Mouse (Mus musculus) embryonic fibroblast, embryonic 13.5 days (primary cell): Measurements from ENCODE around the gene Vwc2. TPM values are rescaled to one million over a fixed set of nuclear protein-coding genes. Genes with fewer than 3 reads are reported as not detected.

Source experiments
- H3K27ac ChIP-seq: 2 replicates; pipeline ENCODE4 v1.5.1; 2012; ENCODE audit warnings: low read length, control low read depth, inconsistent platforms; ENCODE audit not compliant: insufficient read depth
- H3K4me1 ChIP-seq: 2 replicates; pipeline ENCODE4 v1.6.1; 2011; ENCODE audit warnings: low read length; ENCODE audit not compliant: control insufficient read depth, insufficient read depth
- H3K4me3 ChIP-seq: 2 replicates; pipeline ENCODE4 v1.5.1; 2011; ENCODE audit warnings: mild to moderate bottlenecking, control low read depth, low read length; ENCODE audit not compliant: insufficient read depth
- CTCF ChIP-seq: IDR thresholded peaks from 2 replicates; pipeline ENCODE4 v1.5.1; 2011; ENCODE audit warnings: mild to moderate bottlenecking, control low read depth, low read length, moderate library complexity, borderline replicate concordance; ENCODE audit not compliant: insufficient read depth
- POLR2A ChIP-seq: IDR thresholded peaks from 2 replicates; pipeline ENCODE4 v1.6.1; 2011; ENCODE audit warnings: low read depth, mild to moderate bottlenecking, control low read depth, low read length, moderate library complexity
- polyA plus RNA-seq: library from polyadenylated mRNA; stranded (reverse); fragments of >200 nt; gene quantifications from 2 replicates; pipeline ENCODE4 v1.2.4, GENCODE M21; 2011; ENCODE audit warnings: low read depth; ENCODE audit not compliant: missing spikeins, insufficient read length

Gene Vwc2
- polyA plus RNA-seq, 1 experiment, result not detected

DNA sequence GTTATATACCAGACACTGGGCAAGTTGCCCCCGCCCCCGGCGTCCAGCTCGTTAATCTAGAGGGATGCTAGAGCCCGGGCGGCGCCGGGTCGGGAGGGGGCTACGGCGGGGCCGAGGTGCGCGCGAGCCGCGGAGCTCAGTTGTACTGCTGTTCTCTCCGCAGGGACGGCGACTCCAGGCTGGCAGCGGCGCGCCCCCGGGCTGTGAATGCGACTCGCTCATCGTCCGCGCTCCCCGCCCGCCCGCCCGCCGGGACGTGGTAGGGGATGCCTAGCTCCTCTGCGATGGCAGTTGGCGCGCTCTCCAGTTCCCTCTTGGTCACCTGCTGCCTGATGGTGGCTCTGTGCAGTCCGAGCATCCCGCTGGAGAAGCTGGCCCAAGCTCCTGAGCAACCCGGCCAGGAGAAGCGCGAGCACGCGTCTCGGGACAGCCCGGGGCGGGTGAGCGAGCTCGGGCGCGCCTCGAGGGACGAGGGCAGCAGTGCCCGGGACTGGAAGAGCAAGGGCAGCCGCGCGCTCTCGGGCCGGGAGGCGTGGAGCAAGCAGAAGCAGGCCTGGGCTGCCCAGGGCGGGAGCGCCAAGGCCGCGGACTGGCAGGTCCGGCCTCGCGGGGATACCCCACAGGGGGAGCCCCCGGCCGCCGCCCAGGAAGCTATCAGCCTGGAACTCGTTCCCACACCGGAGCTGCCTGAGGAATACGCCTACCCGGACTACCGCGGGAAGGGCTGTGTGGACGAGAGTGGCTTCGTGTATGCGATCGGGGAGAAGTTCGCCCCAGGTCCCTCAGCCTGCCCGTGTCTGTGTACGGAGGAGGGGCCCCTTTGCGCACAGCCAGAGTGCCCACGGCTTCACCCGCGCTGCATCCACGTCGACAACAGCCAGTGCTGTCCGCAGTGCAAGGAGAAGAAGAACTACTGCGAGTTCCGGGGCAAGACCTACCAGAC is 1.9 kb downstream of the Vwc2 start:
- Histone ChIP-seq H3K4me1 (no peaks in the 10 kb centered on the region), H3K4me3 (peak overlapping the region; percentile 26), H3K27ac (no peak overlapping the region)
- TF ChIP-seq CTCF (no peak), POLR2A (no peak)

DNA sequence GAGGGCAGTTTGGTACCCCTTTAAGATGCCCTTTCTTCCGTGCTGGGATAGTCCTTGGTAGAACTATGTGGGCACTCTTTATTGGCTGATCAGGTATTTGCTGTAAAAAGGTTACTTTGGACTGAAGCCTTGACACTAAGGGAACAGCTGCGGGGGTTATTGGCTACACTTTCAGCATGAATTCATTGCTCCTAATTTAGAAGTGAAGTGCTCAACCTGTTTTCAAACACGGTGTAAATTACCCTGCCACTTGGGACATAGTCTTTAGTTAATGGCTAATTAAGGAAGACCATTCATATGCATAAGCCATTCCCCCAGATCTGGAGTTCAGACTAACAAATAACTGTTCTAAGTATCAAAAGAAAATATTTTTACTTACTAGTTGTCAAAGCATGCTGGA is 2.7 kb downstream of the Vwc2 start:
- H3K4me3 ChIP-seq, result no peak overlapping the region
- TF ChIP-seq CTCF (no peak), POLR2A (no peak)
- no peaks in the 10 kb centered on the region for H3K4me1 ChIP-seq

DNA sequence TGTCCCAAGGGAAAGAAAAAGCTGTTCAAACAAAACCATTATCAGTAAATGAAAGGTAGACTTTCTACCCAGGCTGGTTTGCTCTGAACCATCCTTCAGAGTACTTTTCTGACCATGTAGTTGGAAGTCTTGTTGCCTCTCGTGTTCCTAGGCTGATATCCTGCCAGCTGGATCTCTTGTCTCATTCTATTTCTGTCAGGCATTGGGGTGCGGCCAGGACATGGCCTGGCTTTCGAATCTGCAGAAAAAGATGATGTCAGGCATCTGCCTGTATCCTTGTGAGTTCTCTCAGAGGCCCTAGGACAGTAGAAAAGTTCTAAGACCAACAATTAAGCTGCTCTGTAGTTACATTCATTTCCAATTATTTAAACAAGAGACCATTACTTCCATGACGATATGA is 8.8 kb downstream of the Vwc2 start:
- no peak overlapping the region for H3K27ac ChIP-seq
- TF ChIP-seq CTCF (no peak), POLR2A (no peak)
- no peaks in the 10 kb centered on the region for H3K4me1 ChIP-seq
- H3K4me3 ChIP-seq, result no peak overlapping the region

More for the DNA sequence above, 2.7 kb downstream of the Vwc2 start:
- no peak overlapping the region for H3K27ac ChIP-seq

DNA sequence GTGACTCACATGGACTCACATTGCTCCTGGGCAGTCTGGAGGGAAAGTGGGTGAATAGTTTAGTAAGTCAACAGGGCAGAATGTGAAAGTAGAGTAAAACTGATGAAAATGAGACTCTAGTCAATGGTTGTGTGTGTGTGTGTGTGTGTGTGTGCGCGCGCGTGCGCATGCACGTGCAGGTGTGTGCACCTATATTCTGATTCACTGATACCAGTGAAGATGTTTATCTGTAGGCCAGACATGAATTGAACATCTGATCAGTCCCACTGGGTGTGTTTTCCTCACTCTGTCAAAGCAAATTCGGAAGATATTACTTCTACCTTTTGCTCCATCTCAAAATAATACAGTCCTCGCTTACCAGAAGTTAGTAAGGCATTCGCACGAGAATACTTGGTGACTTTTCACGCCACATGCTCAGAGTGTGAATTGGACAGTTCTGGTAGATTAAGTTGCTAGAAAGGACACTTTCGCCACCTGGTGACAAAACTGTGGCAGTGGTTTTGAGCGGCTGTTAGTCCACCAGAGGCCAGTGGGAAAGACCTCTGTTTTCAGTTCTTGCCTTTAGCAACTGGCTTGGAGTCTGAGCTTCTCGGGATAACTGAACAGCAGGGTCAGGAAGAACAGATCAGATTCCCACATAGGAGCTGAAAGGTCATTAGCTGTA is 17.5 kb downstream of the Vwc2 start:
- no peaks in the 10 kb centered on the region for H3K4me1 ChIP-seq
- no peak overlapping the region for H3K4me3 ChIP-seq
- no peak for TF ChIP-seq CTCF
- no peak for TF ChIP-seq POLR2A
- no peak overlapping the region for H3K27ac ChIP-seq

DNA sequence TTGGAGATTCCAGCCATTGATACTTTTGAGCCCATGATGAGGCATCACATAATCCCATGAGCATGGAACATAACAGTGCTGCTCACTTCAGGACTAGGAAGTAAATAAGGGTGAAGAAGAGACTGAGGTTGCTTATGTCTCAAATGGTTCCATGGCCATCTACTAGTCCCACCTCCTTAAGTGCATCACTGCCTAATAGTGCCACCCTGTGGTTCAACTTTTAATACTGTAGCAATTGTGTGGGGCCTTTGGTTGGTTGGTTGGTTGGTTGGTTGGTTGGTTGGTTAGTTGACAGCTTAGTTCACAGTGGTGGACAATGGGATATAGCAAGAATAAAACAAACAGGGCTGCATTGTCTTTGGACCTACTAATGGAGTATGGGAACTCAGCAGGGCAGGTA is 26.6 kb downstream of the Vwc2 start:
- Histone ChIP-seq H3K4me1 (no peaks in the 10 kb centered on the region), H3K27ac (no peak overlapping the region), H3K4me3 (no peak overlapping the region)
- TF ChIP-seq POLR2A (no peak), CTCF (no peak)

DNA sequence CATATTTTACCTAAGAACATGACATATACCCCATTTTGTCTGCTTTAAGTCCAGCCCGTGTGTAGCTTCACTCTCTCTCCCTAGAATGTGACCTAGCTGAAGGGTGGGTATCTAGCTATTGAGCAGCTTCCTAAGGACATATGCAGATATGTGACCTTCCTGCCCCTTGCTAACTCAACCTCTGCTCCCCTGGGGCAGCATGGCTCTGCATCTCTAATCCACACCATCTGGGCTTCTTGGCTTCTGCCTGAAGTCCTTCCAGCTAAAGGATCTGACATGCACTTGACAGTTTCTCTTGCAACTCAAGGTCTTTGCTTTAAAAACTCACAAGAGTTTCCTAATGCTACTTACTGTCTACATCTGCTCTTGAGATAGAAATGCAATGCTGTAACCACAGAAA is 38.7 kb downstream of the Vwc2 start:
- Histone ChIP-seq H3K4me1 (no peaks in the 10 kb centered on the region), H3K27ac (no peak overlapping the region)
- no peak for TF ChIP-seq CTCF
- no peak for TF ChIP-seq POLR2A

DNA sequence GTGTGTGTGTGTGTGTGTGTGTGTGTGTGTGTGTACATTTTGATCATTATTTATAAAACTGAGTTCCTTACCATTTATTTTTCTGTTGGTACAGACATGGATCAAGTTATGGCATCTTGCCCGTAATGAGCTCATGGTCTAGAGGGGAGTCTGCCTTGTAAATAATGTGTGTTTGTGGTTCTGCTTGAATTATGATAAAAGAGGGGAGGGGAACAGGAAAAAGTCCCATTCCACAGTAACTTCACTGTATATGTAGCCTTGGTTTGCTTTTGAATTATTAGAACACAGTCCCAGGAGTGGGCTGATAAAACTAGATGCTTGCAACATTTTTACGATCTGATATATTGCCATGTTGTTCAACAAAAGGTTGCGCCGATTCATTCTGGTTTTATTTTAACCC is 57.4 kb downstream of the Vwc2 start:
- Histone ChIP-seq H3K4me3 (no peak overlapping the region), H3K4me1 (no peaks in the 10 kb centered on the region), H3K27ac (no peak overlapping the region)
- TF ChIP-seq POLR2A (no peak), CTCF (no peak)

More for the DNA sequence above, 38.7 kb downstream of the Vwc2 start:
- H3K4me3 ChIP-seq, result no peak overlapping the region

DNA sequence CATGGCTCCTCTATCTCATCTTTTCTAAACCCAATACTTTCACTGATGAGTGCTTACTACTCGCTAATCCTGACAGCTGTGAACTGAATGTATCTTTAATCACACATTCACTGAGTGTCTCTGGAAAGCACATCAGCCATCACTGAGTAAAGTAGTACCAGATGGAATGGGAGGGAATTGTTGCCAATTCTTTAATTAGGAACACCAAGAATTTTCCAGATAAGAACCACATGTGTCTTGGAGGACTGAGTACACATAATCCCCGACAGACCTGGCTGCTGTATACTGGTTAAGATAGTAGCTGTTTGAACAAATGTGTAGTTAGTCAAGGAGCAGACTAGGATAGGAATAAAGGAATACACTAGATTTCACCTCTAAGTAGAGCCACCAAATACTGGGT is 61.2 kb downstream of the Vwc2 start:
- Histone ChIP-seq H3K27ac (no peak overlapping the region), H3K4me3 (no peak overlapping the region), H3K4me1 (no peaks in the 10 kb centered on the region)
- TF ChIP-seq POLR2A, result no peak
- TF ChIP-seq CTCF, result no peak

DNA sequence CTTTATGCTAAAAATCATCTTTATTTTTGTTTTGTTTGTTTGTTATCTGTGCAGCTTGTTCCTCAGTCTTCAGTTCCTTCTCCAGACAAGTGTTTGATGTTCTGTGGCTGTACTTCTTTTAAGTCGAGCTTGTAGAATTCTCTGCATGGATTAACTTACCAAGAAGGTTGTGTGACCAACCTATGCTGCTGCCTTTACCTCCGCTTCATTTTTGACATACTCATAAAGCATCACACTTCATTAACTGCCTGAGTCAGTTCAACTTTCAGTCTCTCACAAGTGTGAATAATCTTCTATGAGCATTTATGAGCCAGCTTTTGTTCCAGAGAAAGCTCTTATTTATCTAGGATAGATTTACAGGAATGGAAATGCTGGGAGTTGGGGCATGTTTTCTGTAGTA is 68.7 kb downstream of the Vwc2 start:
- no peak for TF ChIP-seq POLR2A
- TF ChIP-seq CTCF, result no peak
- Histone ChIP-seq H3K4me3 (no peak overlapping the region), H3K4me1 (no peaks in the 10 kb centered on the region), H3K27ac (no peak overlapping the region)

DNA sequence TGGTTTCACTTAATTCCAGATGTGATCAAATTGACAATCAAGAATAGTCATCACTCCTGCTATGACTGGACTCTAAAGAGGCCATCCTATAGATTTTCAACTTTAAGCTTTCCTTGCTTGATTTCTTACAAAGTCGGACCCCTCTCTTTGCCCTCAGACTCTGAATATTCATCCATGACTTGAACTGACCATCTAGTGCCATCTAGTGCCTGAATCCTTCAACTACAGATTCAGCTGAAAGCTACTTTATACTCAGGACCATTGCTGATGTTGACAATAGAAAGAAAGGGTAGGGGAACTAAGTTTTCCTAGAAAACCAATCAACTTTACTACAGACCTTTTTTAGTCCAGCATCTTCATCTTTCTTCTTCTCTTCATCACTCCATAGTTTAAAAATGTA is 109.1 kb downstream of the Vwc2 start:
- Histone ChIP-seq H3K27ac (no peak overlapping the region), H3K4me1 (no peaks in the 10 kb centered on the region), H3K4me3 (no peak overlapping the region)
- TF ChIP-seq POLR2A (no peak), CTCF (no peak)
